Mouse (Mus musculus): Measurements from ENCODE around the gene Pla2g10. TPM values are rescaled to one million over a fixed set of nuclear protein-coding genes. Genes with fewer than 3 reads are reported as not detected.

Pla2g10 gene
- polyA plus RNA-seq, 1 experiment = not detected

GRCm38 (mm10) chr16:13667878-13668343 is 62.9 kb downstream of the Pla2g10 start, which contains the start of gene Parn:
Parn (minus strand) TSS chr16:13668170.
- Histone ChIP-seq H3K9me3 (ENCODE audit: control insufficient read depth, low read length) (no peaks in the 10 kb centered on the region), H3K4me1 (ENCODE audit: control insufficient read depth) (peaks cover 56% of the 10 kb centered on the region), H3K36me3 (ENCODE audit: control insufficient read depth) (peaks cover 38% of the 10 kb centered on the region), H3K27me3 (ENCODE audit: control insufficient read depth) (no peaks in the 10 kb centered on the region), H3K4me3 (replicated peaks) (peak within 1 kb of the TSS; percentile 73)
- TF ChIP-seq GATA1 (IDR thresholded peaks at IDR 0.05; ENCODE audit: low read length) (no peak), TAL1 (IDR thresholded peaks at IDR 0.05; ENCODE audit: low read length) (no peak)

Other genes with a start within 250 kb of the Pla2g10 start
- 0.51 TPM in 2 replicates for gene Parn, start 62.8 kb downstream of the Pla2g10 start, polyA plus RNA-seq (2012)
- gene Bfar, start 59.1 kb downstream of the Pla2g10 start, polyA plus RNA-seq (2012) = 0.08 and 0.15 TPM in 2 replicates
- gene 3110001I22Rik, start 59.1 kb downstream of the Pla2g10 start, polyA plus RNA-seq (2012) = 0.06 and 0.11 TPM in 2 replicates
- 0.38 and 0.41 TPM in 2 replicates for gene Rrn3, start 49.7 kb upstream of the Pla2g10 start, polyA plus RNA-seq (2012)
- gene Ntan1, start 87.9 kb upstream of the Pla2g10 start, polyA plus RNA-seq (2012) = 0.17 and 0.43 TPM in 2 replicates
- 0.52 and 0.77 TPM in 2 replicates for gene Pdxdc1, start 172.1 kb upstream of the Pla2g10 start, polyA plus RNA-seq (2012)
- not detected in 2 replicates for gene Mpv17l, start 172.2 kb upstream of the Pla2g10 start, polyA plus RNA-seq (2012)